Mouse (Mus musculus): ENCODE measurements around the gene Pik3ca.

DNA sequence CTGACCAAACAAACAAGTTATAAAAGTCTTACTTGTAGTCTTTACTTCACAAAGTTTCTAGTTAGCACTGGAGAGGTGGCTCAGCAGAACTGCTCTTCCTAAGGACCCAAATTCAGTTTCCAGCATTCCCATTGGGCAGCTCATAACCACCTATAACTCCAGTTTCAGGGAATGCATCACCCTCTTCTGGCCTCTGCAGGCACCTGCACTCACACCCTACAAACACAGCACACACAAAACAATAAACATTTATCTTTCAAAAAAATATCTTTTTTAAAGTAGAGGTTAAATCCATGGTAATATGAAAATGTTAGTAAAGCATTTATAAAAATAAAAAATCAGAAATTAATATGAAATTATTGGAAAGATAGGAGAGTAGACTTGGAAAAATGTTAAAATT is 44.2 kb downstream of the Pik3ca start:
- TF ChIP-seq CTCF (conservative IDR thresholded peaks at IDR 0.05; ENCODE audit: low read length) (no peak), NANOG (IDR thresholded peaks at IDR 0.05; ENCODE audit: borderline replicate concordance, low read length) (no peak), POU5F1 (IDR thresholded peaks at IDR 0.05; ENCODE audit: borderline replicate concordance, low read length) (no peak)
